Mouse (Mus musculus): Measurements from ENCODE around the gene Lhpp. TPM values are rescaled to one million over a fixed set of nuclear protein-coding genes. Genes with fewer than 3 reads are reported as not detected.

Gene Lhpp
- polyA plus RNA-seq, 1 experiment from 2014 or later = 9.0 TPM

DNA sequence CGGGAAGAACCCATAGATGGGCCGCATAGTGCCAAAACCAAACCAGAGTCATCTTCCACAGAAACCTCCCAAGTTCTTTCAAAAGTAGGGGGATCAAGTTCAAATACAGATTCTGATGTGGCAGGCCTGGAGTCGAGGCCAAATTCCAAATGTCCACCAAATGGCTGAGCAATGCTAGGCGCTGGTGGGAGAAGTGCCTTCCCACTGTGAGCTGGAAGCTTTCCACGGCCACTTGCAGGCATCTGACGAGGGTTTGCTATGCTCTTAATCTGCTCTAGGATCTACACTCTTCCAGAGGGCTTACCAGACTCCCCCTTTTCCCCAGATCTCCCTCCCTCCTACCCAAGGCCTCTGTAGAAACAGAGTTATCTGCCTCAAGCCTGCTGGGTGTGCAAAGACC, 136.7 kb downstream of the Lhpp start:
- no peaks in the 10 kb centered on the region for H3K27me3 ChIP-seq (ENCODE audit: insufficient read depth, low read length)
- H3K4me3 ChIP-seq (ENCODE audit: low read depth, low read length) = no peak overlapping the region
- H3K9ac ChIP-seq (replicated peaks) = no peak overlapping the region
- WGBS (ENCODE audit: insufficient replicate concordance) = 76% methylated on average over 6 of the region's 6 CpGs
- no peaks in the 10 kb centered on the region for H3K9me3 ChIP-seq (ENCODE audit: low read length)
- H3K4me2 ChIP-seq (ENCODE audit: low read depth, low read length) = no peak overlapping the region
- H3K27ac ChIP-seq (ENCODE audit: low read depth) = no peak overlapping the region
- DNase-seq = no peak
- peaks cover 41% of the 10 kb centered on the region for H3K36me3 ChIP-seq (replicated peaks; ENCODE audit: insufficient read depth, low read length)
- H3K4me1 ChIP-seq (ENCODE audit: insufficient read depth) = 0 out of 2 replicates have a peak, but pooled peaks cover 2% of the 10 kb centered on the region
- no peak for ATAC-seq
- no peak for TF ChIP-seq CTCF (IDR thresholded peaks at IDR 0.05; ENCODE audit: low read depth)
- no peak for TF ChIP-seq EP300 (IDR thresholded peaks at IDR 0.05; ENCODE audit: low read depth)

DNA sequence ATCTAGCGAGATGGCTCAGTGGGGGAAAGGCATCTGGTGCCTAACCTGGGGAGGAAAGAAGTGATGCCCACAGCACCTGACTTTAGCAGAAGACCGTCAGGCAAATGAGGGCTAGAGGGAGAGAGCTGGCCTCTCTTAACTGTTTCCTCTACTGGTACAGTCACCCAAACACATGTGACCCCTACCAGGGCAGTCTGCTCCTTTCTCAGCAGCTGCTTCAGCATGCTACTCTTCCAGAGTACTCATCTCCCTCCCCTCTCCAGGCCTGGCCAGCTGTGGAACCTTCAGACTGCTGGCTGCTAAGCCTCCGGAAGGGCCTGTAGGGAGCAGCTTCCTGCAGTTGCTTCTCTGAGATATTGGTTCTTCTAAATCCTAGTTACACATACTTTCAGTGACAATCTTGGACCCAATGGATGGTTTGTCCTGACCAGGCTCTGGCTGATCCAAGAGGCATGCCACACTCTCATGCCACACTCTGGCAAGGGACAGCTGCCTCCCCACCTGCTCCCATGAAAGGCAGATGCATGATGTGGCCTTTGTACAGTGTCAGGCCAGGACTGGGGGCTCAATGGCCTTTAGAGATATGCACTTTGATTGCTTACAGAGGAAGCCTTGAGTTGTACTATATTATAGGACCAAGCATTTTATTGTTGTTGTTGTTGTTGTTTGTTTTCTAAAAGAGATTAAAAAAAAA, 137.8 kb downstream of the Lhpp start:
- no peak overlapping the region for H3K4me2 ChIP-seq (ENCODE audit: low read depth, low read length)
- no peak overlapping the region for H3K9ac ChIP-seq (replicated peaks)
- no peak overlapping the region for H3K4me3 ChIP-seq (ENCODE audit: low read depth, low read length)
- peaks cover 42% of the 10 kb centered on the region for H3K36me3 ChIP-seq (replicated peaks; ENCODE audit: insufficient read depth, low read length)
- TF ChIP-seq CTCF (IDR thresholded peaks at IDR 0.05; ENCODE audit: low read depth) (no peak), EP300 (IDR thresholded peaks at IDR 0.05; ENCODE audit: low read depth) (no peak)
- no peaks in the 10 kb centered on the region for H3K27me3 ChIP-seq (ENCODE audit: insufficient read depth, low read length)
- 0 out of 2 replicates have a peak, but pooled peaks cover 2% of the 10 kb centered on the region for H3K4me1 ChIP-seq (ENCODE audit: insufficient read depth)
- ATAC-seq (no peak), DNase-seq (no peak)
- H3K27ac ChIP-seq (ENCODE audit: low read depth) = no peak overlapping the region
- 86% methylated on average over 3 of the region's 3 CpGs for WGBS (ENCODE audit: insufficient replicate concordance)
- H3K9me3 ChIP-seq (ENCODE audit: low read length) = no peaks in the 10 kb centered on the region

DNA sequence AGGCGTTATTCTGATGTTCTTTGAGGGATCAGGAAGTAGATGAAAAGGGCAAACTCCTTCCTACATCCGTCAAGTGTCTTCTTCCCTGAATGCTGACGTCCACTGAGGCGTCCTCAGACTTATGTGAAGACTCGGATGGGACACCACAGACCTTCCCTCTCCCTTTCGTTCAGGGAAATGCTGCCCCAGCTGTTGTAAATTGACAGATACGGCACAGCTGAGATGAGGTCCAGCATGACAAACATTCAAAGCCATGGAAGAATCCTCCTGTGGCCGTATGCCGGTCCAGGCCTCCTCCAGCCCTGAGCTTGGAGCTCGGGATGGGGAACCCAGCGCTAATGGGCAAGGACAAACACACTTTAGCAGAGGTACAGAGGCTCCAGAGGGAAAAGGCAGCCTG, 139.1 kb downstream of the Lhpp start:
- peaks cover 53% of the 10 kb centered on the region for H3K36me3 ChIP-seq (replicated peaks; ENCODE audit: insufficient read depth, low read length)
- H3K27me3 ChIP-seq (ENCODE audit: insufficient read depth, low read length) = no peaks in the 10 kb centered on the region
- no peak overlapping the region for H3K9ac ChIP-seq (replicated peaks)

DNA sequence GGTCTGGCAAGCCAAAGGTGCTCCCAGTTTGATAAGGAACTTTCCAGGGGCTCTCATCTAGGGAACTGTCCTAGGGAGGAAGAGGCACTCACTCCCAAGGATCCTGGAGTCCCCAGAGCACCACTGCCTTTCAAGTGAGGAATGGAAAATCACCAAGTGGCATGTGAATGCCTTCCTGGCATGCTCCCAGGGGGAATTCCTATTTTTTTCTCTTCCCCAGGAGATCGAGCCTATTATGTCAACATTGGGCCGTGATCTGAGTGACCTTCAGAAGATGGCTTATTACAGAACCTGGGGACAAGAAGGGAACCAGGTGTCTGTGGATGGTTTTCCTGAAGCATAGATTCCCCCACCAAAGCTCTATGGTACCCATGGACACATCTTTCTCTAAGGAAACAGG, 141.3 kb downstream of the Lhpp start:
- 63% methylated on average over 2 of the region's 2 CpGs for WGBS (ENCODE audit: insufficient replicate concordance)
- Histone ChIP-seq H3K9ac (replicated peaks) (0 out of 2 replicates have a peak overlapping the region, but pooled peaks have one; percentile 5), H3K4me3 (ENCODE audit: low read depth, low read length) (no peak overlapping the region), H3K4me1 (ENCODE audit: insufficient read depth) (peaks cover 2% of the 10 kb centered on the region; the same call in 1 of the 2 replicates), H3K27ac (ENCODE audit: low read depth) (no peak overlapping the region), H3K27me3 (ENCODE audit: insufficient read depth, low read length) (no peaks in the 10 kb centered on the region), H3K9me3 (ENCODE audit: low read length) (no peaks in the 10 kb centered on the region), H3K4me2 (ENCODE audit: low read depth, low read length) (no peak overlapping the region), H3K36me3 (replicated peaks; ENCODE audit: insufficient read depth, low read length) (peaks cover 61% of the 10 kb centered on the region)
- TF ChIP-seq CTCF (IDR thresholded peaks at IDR 0.05; ENCODE audit: low read depth) (no peak), EP300 (IDR thresholded peaks at IDR 0.05; ENCODE audit: low read depth) (no peak)
- ATAC-seq = no peak
- DNase-seq = no peak

More for the DNA sequence above, 139.1 kb downstream of the Lhpp start:
- no peak overlapping the region for H3K4me3 ChIP-seq (ENCODE audit: low read depth, low read length)
- TF ChIP-seq EP300 (IDR thresholded peaks at IDR 0.05; ENCODE audit: low read depth) (no peak), CTCF (IDR thresholded peaks at IDR 0.05; ENCODE audit: low read depth) (no peak)
- no peak overlapping the region for H3K4me2 ChIP-seq (ENCODE audit: low read depth, low read length)
- peaks cover 2% of the 10 kb centered on the region; the same call in 1 of the 2 replicates for H3K4me1 ChIP-seq (ENCODE audit: insufficient read depth)
- DNase-seq = no peak
- H3K27ac ChIP-seq (ENCODE audit: low read depth) = no peak overlapping the region
- WGBS (ENCODE audit: insufficient replicate concordance) = 94% methylated on average over 11 of the region's 11 CpGs
- no peak for ATAC-seq
- no peaks in the 10 kb centered on the region for H3K9me3 ChIP-seq (ENCODE audit: low read length)

DNA sequence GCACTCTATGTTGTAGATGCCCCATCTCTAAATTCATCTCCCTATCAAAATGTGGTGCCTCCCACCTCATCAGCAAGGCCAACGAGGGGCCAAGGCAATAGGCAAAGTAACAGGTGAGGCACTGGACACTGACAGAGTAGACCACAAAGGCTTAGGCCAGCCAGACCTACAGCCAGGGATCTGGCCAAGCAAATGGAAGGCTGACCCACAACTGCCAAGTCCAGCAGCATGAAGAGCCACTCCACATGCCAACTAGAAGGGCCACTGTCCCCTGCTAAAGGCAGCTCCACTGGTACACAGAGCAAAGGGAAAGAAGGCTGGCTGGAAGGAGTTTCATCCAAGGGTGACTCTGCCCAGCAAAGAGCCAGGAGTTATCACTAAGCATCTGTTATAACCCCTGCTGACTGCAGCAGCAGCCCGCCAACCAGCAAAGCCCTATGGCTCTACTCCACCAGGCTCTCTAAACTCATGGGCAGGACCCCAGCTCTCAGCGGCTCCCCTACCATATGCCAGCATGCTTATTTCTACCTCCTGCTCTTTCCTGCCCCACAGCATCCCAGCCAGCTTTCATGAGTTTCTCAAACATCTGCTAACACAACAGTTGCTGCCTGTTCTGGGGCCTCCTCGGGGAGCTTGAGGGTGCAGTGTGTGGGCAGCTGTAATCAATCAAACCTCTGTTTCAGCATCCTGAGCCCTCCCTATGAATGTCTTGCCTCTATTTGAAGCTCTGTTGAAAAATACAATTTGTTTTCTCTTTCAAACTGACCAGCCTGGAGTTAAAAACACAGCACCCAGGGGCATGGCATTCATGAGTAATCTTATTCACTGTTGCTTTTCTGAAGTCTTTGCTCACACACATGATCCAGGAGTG, 143.3 kb downstream of the Lhpp start:
- Histone ChIP-seq H3K4me2 (ENCODE audit: low read depth, low read length) (no peak overlapping the region), H3K27ac (ENCODE audit: low read depth) (no peak overlapping the region), H3K9ac (replicated peaks) (no peak overlapping the region), H3K4me3 (ENCODE audit: low read depth, low read length) (no peak overlapping the region), H3K36me3 (replicated peaks; ENCODE audit: insufficient read depth, low read length) (peaks cover 67% of the 10 kb centered on the region), H3K4me1 (ENCODE audit: insufficient read depth) (peaks cover 2% of the 10 kb centered on the region; the same call in 1 of the 2 replicates), H3K9me3 (ENCODE audit: low read length) (no peaks in the 10 kb centered on the region), H3K27me3 (ENCODE audit: insufficient read depth, low read length) (no peaks in the 10 kb centered on the region)
- TF ChIP-seq EP300 (IDR thresholded peaks at IDR 0.05; ENCODE audit: low read depth) = no peak
- no peak for TF ChIP-seq CTCF (IDR thresholded peaks at IDR 0.05; ENCODE audit: low read depth)
- 69% methylated on average over 4 of the region's 4 CpGs for WGBS (ENCODE audit: insufficient replicate concordance)
- ATAC-seq (no peak), DNase-seq (no peak)

DNA sequence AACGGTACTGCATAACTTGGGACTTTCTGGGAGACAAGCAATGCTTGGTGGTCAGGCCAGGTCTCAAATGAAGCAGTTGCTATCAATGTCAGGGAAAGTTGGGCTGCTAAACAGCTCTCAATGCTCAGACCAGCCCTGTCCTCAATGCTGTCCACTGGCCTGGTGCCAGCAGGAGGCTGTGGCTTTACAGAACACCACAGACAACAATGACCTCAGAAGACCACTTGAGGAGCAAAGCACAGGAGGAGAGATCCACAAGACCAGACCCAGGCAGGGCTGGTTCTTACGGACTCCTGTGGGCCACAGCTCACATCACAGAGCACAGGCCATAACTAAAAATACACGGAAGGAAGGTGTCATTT, 143.9 kb downstream of the Lhpp start:
- 68% methylated on average over 3 of the region's 3 CpGs for WGBS (ENCODE audit: insufficient replicate concordance)
- DNase-seq = no peak
- no peak overlapping the region for H3K27ac ChIP-seq (ENCODE audit: low read depth)
- H3K4me2 ChIP-seq (ENCODE audit: low read depth, low read length) = no peak overlapping the region
- H3K9ac ChIP-seq (replicated peaks) = no peak overlapping the region
- peaks cover 2% of the 10 kb centered on the region; the same call in 1 of the 2 replicates for H3K4me1 ChIP-seq (ENCODE audit: insufficient read depth)
- H3K27me3 ChIP-seq (ENCODE audit: insufficient read depth, low read length) = no peaks in the 10 kb centered on the region
- no peak overlapping the region for H3K4me3 ChIP-seq (ENCODE audit: low read depth, low read length)
- TF ChIP-seq EP300 (IDR thresholded peaks at IDR 0.05; ENCODE audit: low read depth) = no peak
- no peak for TF ChIP-seq CTCF (IDR thresholded peaks at IDR 0.05; ENCODE audit: low read depth)
- H3K9me3 ChIP-seq (ENCODE audit: low read length) = no peaks in the 10 kb centered on the region
- no peak for ATAC-seq
- H3K36me3 ChIP-seq (replicated peaks; ENCODE audit: insufficient read depth, low read length) = peaks cover 73% of the 10 kb centered on the region

Other genes with a start within 250 kb of the Lhpp start
- 43.8 and 44.6 TPM in 2 replicates for gene Oat, start 34.2 kb upstream of the Lhpp start, polyA plus RNA-seq (2015; fragmentation: Nextera tagmentation; extraction: Ambion mirVana)
- gene Nkx1-2, start 11.0 kb upstream of the Lhpp start, polyA plus RNA-seq (2015; fragmentation: Nextera tagmentation; extraction: Ambion mirVana) = not detected in 2 replicates
- gene Fam53b, start 203.2 kb downstream of the Lhpp start, polyA plus RNA-seq (2015; fragmentation: Nextera tagmentation; extraction: Ambion mirVana) = 15.2 and 17.2 TPM in 2 replicates
- 14.1 and 15.0 TPM in 2 replicates for gene Eef1akmt2, start 242.0 kb downstream of the Lhpp start, polyA plus RNA-seq (2015; fragmentation: Nextera tagmentation; extraction: Ambion mirVana)
- 13.0 and 15.5 TPM in 2 replicates for gene Abraxas2, start 248.6 kb downstream of the Lhpp start, polyA plus RNA-seq (2015; fragmentation: Nextera tagmentation; extraction: Ambion mirVana)

All from liver, postnatal 0 days (tissue).